Mouse (Mus musculus) thymus, postnatal 14 days (tissue): ENCODE results near the gene Cit.
A peak's percentile ranks its signal among the peaks of the same experiment; 100 is the strongest.

Source experiments
- DNase-seq: peaks from one replicate; pipeline ENCODE4 v3.0.0; 2021

The Cit gene

DNA sequence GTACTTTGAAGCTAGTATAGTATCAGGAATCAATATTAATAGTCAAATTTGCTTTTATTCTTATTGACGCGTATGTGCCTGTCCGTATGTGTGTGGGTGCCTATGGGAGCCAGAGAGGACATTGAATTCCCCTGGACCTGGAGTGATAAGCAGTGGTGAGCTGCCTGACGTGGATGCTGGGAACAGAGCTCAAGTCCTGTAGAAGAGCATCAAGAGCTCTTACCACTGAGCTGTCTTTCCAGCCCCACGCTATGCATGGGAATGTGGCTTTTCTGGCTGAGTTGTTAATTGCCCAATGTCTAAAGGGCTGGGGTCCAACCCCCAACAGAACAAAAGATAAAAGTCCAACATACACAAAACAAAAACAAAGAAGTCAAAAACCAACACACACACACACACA, 131.4 kb downstream of the Cit start:
- no peak for DNase-seq

DNA sequence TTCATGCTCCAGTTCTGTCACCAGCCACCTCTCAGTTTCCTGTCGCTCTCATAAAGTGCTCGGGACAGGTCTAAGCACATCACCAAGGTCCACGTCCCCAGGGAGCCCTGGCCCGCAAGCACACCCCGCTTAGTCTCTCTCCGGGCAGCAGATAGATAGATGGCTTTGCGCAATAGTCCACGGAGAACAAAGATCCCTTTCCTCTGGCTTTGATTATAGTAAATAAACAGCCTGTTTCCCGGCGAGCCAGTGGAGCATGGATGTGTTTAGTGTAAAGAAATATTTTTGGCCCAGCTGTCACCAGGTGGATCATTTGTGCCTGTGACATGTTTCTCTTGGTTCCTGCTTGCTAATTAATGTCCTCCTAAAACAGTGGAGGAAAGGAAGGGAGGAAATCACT, 132.2 kb downstream of the Cit start:
- DNase-seq = no peak

DNA sequence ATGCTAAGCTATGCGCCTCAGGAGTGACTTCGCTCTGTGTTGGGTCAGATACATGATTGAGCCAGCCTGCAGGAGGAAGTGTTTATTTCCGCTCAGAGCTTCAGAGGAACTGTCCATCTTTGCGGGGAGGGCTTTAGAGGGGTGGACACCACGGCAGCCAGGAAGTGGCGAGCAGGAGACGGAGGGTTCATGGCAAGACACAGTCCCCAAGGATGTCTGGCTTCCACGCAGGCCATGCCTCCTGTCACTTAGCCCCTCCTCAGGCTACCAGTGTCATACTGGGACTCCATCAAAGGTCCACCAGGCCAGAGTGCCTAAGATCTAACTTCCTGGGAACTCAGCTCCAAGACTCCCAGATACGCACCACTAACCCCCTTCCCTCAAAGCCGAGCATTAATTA, 132.7 kb downstream of the Cit start:
- DNase-seq = no peak

DNA sequence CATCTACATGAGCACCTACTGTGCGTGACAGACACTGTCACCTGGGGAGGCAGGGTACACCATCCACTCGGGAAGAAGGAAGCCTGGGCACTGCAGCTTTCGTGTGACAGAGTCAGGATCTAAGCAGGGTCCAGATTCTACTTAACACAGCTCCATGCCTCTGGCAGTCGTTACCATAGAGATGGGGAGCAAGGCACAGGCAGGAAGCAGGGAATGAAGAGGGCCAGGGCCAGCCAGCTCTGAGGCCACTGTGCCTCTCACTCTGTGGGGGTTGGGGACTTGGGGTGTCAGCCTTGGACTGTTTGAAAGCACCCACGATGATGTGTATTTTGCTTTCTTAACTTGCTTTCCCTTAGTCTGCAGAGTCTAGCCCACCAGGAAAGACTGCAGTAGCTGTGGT, 133.2 kb downstream of the Cit start:
- no peak for DNase-seq

DNA sequence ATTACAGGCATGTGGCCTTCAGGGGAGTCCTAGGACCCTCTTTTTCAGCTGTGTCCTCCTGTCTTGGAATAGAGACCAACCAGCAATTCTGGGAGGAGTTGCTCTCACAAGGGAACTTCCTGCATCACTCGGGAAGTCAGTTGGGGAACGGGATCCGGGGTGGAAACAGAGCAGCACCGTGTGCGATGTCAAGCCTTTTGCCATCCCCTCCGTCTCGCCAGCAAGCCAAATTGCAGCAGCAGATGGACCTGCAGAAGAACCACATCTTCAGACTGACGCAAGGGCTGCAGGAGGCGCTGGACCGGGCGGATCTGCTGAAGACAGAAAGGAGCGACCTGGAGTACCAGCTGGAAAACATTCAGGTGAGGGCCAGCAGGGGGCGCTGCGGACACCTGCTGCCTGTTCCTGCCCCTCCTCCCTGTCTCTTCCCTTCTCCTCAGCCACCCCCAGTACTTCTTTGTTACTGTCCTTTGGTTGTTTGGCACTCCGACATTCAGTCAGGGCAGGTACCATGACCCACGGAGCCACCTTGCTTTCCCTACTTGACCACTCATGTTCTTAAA, 134.1 kb downstream of the Cit start:
- peak; percentile 30 for DNase-seq

DNA sequence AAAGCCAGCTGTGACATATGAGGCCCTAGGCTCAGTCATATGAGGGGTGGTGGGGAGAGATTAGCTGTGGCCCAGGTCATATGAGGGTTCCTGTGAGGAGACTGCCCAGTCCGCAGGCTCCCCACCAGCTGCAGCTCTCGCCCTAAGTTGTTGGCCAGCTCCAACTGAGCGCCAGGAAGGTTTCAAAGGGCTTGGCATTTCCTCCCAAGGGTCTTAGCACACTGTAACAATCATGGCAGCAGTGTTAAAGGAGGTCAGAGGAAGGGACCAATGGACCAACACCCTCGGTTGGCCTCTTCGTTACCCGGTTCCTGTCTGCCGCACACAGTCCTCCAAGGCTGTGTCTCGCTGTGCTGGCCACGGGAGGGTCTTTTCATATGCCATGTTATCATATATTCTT, 135.5 kb downstream of the Cit start:
- DNase-seq = no peak

DNA sequence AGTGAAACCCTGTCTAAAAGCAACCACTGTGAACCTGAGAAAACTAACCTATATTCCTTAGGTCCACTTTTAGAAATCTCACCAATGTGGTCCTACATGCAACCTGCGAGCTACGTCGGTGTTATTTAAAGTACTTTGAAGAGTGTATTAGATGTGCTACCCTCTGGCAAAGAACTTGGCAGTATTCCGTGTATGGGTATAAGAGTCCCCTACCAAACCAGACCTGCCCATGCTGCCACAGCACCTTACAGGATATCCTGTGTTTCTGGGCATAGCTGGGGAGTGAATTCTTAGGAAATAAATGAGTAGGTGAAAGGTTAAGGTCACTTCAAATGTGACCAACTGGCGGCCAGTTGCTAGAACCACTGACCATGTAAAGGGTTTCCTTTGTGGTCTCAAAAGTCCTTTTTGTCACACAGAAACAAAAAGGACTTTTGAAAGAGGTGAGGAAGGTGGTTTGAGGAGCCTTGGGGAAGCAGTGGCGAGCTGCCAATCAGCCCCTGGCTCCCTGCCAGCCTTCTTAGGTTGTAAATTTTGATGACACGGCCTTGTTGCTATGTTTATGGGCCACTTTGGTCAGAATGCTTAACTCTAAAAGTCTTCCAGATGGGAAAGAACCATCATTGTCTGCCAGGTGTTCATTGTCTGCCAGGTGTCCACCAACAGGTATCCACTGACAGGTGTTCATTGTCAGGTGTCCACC, 137.7 kb downstream of the Cit start:
- DNase-seq = no peak

DNA sequence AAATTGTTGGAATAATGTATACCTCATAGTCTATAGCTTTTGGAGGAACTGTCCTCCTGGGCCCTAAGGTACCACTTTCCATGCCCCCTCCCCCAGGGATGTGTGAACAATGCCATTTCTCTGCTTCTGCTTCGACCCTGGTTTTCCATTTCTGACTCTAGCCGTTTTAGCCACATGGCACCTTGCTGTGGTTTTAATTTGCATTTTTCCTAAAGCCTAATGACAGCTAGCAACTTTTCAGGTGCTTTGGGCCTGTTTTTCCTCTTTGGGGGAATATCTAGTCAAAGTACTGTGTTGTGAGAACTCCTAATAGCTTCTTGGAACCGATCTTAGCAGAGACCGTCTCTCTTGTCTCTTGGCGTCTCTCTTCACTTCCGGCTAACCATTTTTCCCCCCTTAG, 139.3 kb downstream of the Cit start:
- DNase-seq = no peak

DNA sequence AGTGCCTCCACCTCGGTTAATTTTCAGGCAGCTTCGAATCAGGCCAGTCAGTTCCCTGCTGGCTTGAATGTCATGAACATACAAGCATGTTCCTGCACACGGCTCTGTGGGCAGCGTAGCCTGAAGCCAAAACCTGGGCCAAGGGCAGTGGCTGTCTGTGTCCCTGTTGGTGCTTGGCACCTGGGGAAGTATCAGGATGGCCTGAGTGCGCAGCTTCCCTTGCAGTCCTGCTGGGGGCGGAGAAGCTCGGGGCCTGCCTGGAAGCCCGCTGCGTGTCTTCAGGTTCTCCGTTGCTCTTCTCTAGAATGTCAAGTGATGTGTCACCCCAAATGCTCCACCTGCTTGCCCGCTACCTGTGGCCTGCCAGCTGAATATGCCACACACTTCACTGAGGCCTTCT, 140.0 kb downstream of the Cit start:
- no peak for DNase-seq

DNA sequence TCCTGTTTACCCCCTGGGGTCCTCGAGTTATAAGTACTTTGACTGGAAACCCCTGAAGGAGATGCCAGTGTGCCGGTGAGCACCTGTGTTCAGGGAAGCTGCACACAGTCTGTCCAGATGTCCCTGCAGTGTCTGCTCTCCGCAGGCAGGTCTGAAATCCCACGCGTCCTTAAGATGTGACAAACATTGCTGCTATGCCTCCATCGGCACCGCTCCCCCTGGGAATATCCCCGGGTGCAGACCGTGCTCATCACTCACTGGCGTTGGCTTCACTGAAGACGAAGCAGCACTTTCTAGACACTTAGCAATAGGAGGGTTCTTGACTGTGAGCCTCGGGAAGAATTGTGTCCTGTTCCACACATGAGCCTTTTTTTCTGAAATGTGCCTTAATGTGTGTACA, 142.2 kb downstream of the Cit start:
- no peak for DNase-seq

DNA sequence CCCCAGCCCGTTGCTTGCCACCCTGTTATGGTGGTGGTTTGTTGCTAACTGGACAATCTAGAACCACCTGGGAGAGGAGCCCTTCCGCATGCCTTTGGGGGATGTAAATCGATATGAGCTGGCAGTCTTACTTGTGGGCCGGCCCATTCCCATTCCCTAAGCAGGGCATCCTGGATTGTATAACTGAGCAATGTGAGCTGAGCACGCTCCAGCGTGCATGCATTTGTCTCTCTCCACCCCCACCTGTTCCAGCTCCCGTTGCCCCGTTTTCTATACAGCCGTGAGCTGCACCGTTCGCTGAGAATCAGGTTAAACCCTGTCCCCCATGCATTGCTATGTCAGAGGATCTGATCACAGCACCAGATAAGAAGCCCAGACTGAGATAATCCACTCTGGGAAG, 146.6 kb downstream of the Cit start:
- DNase-seq = no peak

DNA sequence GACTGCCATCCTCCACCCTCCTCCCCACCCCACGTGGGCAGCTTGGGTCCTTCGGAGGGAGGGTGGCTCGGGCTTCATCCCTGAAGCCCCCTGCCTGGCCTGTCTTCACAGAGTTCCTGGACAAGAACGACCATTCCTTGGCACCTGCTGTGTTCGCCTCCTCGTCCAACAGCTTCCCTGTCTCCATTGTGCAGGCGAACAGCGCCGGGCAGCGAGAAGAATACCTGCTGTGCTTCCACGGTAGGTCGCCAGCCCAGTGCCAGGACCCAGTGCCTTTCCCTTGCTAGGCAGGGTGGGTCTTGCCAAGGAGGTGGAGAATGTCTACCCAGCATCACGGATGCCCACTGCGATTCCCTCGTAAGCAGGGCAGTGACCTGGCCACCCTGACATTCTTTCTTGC, 149.0 kb downstream of the Cit start:
- no peak for DNase-seq

DNA sequence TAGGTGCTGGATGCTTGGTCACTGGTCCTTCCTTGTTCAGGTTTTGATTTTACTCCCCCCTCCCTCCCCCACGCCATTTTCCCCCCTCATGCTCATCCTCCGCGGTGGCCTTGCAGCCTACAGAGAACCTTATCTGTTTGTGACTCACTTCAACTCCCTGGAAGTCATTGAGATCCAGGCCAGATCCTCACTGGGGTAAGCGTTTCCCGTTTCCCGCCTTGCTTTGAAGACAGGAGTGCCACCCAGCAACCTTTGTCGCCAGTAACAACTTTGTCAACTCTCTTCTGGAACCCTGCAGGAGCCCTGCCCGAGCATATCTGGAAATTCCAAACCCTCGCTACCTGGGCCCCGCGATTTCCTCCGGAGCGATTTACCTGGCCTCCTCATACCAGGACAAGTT, 152.3 kb downstream of the Cit start:
- DNase-seq = no peak

DNA sequence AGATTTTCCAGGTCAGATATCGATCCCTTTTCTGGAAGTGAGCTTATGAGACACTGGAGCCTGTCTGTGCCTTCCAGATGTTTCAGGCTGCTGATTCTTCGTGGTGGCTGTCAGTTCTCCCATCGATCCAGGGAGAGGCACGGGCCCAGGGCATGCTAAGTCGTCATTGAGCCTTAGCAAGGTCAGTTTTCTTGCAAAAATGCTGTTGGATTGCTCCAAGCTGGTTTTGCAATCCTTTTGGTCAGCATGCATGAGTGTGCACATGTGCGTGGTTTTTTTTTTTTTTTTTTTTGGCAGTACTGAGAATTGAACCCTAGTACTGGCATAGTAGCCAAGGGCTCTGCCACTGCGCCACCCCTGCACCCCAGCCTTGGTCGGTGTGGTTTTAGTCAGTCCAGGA, 158.1 kb downstream of the Cit start:
- no peak for DNase-seq

DNA sequence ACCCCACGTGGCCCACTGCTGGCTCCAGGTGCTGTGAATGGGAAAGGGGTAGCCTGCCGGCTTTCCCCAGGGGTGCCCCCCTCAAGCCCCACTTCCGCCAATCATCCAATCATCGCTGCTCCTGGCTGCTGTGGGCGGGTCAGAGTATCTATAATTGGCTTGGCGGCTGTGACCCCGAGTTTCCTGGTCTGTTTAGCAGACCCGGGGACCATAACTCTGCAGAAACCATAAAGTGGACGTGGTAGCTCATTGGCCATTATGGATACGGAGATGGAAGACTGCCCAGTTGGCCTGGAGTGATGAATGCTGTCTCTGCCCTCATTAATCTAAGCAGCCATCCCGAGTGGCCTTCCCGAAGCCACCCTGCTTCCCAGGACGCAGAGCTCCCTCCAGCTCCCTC, 158.7 kb downstream of the Cit start:
- DNase-seq = no peak

DNA sequence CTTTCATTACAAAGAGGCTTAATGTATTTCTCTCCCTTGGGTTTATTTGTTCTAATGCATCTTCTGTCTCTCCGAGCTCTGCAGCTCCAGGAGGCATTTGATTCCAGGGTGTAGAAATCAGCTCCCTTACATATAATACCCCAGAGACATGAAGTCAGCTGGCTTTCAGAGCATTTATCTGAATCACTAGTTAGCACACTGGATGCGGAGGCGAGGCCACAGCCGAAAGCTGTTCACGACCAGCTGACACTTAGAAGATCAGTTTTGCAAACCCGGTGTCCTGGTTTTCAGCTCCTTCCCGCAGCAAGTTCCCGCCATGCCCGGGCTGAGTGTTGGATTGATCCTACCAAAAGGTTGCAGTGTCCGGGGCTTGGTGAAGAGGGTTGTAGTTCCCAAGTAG, 159.2 kb downstream of the Cit start:
- DNase-seq = no peak

DNA sequence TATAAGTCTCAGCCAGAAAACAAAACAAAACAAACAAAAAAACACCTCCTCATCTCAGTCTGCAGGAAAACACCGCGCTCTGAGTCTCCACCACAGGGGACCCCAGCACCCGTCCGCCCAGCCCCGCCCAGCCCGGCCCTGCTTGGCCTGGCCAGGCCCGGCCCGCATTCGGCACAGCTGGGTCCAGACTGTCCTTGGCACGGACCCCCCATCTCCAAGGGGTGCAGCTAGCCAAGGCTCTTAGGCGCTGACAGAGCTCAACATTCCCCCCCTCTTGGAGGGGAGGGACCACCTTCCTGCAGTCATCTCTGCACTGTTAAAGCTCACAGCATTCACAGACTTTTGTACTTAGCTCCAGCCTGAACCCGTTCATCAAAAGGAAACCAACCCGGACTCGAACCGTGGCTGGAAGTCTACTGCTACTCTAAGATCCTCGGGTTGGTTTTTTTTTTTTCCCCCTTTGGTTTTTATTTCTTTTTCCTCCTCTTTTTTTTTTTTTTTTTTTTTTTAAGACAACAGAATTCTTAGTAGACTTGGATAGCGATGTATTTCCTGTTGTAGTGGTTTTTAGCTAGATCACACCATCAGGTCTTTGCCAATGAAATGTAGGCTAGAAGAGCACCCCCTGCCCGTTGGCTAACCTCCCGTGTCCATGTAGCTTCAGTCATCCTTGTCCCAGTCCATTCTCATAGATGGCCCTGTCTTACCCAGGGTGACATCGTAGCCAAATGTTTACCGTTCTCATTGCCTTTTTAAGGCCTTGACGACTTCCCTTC, 161.4 kb downstream of the Cit start:
- DNase-seq = peak; percentile 29

DNA sequence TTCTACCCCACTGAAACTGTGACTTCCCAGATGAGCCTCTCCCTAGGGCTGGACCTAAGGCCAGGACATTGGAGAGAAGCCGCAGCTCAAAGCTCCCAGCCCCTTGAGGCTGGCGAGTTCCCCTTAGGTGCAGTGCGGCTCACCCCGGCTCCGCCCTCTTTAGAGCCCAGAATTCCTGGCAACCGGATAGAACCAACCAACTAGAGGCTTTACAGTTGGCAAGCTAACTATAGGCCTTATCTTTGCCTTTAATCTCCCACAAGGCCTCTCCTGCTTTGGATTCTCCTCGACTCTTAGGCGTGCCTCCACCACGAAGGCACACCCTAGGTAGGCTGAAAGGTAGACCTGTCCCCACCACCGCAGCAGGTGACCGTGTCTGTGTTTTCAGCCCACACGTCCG, 162.6 kb downstream of the Cit start:
- DNase-seq = no peak

DNA sequence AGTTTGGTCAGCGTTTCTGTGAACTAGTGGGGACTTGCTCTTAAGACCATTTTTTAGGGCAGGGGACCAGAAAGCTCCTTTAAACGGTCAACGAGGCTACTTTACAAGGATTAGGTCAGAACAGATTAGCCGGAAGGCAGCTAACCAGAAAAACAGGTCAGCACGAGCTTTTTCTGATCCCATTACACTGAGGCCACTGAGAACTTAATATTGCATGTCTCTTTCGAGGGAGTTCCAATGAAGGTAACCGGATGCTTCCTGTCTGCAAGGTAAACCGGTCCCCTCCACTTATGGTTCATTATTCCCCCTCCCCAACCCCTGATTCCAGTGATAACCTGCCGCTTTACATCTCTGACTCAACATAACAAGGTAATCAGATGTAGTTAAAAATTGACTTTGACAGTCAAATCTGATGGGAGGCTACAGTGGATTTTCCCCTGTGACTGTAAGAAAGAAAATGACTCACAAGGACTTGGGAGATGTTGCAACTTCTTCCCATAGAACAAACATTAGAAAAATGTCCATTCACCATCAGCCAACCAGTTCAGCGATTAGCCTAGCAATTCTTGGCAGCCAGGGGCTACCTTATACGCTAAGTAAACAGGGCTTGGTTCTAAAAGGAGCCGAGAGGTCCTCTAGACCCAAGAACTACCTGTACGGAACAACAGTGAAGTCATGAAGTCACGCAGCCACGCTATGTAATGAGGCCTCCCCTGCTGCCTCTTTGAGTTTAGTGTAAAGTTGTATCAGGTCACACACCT, 164.2 kb downstream of the Cit start:
- no peak for DNase-seq

DNA sequence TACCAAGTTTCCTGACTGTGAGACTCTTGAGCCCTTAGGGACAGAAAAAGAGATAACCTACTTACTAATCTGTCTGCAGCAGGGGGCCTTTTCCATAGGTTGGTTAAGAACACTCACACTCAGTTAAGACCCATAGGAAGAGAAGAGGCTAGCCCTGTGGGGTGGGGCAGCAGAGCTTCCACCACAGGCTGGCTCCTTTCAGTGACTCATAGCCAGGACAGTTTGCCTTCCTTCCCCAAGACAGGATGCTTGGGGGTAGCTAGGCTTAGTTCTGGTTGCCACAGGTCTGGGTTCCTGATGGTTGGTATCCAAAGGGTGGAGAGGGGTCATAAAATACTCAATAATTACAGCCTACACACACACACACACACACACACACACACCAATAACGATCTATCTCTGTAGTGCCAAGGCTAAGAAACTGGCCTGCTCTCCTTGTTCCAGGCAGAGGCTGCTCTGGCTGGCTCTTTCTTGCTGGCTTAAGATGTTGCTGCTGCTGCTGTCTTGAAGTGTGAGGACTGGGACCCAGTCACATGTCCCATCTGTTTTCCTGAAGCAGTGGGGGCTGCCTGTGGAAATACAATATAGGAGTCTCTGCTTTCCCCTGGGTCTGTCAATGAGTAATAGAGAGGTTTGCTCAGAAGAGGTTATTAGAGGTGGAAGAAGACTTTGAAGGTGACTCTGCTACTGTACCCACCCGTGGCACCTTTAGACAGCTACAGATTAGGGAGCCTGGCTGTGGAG, 165.0 kb downstream of the Cit start:
- DNase-seq = no peak

DNA sequence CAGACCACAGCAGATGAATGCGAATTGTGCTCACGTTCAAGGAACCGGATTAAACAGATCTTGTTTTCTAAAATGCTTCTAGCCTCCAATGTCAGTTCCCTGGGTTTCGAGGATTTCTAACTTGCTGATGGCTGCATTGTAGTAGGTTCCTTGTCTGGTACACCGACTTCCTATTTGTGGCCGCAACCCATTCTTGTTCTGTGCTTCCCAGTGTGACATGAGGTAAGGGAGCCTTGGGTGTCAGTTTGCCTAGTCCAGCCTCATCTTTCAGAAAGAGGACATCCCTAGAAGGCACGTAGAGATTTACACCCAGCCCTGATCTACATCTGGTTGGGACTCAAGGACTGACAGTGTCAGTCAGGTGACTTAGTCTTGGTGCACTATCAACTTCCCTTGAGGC, 166.6 kb downstream of the Cit start:
- no peak for DNase-seq

DNA sequence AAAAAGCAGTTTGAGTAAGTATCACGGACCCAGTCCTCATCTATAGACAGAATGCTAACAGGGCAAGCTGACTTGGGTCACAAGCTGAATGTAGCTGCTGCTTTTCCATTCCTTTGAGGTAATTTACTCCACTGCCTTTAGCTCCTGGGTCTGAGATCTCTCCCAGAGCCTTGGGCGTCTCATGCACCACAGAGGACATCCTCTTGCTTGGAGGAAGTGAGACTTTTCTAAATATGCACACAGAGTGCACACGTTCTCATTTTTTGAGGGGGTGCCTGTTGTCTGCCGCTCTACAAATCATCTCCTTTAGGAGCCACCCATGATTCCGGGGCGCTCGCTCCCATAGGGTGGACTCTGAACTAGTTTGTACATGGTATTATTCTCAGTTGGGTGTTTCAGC, 167.4 kb downstream of the Cit start:
- DNase-seq = no peak

DNA sequence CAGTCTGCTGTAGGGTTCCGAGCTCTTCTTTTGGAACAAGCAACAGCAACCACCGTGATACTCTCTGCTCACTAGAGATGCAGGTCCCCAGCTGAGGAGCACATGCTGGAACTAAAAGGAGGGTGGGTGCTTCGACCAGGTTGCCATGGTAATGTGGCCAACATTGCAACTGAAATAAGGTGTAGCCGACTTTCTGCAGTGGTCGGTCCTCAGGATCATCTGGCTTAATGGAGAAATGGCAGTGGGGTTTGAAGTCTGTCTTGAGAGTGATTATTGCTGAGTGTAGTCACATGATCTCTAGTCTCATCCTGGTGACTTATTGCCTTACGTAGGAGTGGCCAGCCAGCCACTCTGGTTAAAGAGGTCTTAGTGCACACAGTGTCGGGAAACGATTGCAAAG, 168.7 kb downstream of the Cit start:
- no peak for DNase-seq
